Mouse (Mus musculus): ENCODE measurements around the gene Rnf181. TPM values are rescaled to one million over a fixed set of nuclear protein-coding genes. Genes with fewer than 3 reads are reported as not detected.

The Rnf181 gene
- polyA plus RNA-seq, 1 experiment from 2014 or later: 90.9 TPM

DNA sequence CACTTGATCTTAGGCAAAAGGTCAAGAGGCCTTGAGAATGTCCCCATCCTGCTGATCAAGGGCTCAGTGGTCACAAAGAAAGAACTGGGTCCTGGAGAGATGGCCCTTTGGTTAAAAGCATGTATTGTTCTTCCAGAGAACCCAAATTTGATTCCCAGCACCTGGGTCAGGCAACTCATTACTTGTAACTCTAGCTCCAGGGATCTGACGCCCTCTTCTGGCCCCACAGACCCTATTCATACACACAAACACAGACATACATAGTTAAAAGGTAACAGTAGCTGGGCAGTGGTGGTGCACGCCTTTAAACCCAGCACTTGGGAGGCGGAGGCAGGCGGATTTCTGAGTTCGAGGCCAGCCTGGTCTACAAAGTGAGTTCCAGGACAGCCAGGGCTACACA is 25.6 kb upstream of the Rnf181 start:
- Histone ChIP-seq H3K4me1 (peaks cover 30% of the 10 kb centered on the region), H3K9me3 (no peaks in the 10 kb centered on the region), H3K27me3 (no peaks in the 10 kb centered on the region), H3K36me3 (no peaks in the 10 kb centered on the region), H3K4me2 (replicated peaks) (no peak overlapping the region), H3K9ac (no peak overlapping the region), H3K4me3 (no peak overlapping the region), H3K27ac (no peak overlapping the region)
- WGBS: 94% methylated on average over 5 of the region's 5 CpGs
- ATAC-seq (ENCODE audit: low FRiP score, low read depth): no peak

DNA sequence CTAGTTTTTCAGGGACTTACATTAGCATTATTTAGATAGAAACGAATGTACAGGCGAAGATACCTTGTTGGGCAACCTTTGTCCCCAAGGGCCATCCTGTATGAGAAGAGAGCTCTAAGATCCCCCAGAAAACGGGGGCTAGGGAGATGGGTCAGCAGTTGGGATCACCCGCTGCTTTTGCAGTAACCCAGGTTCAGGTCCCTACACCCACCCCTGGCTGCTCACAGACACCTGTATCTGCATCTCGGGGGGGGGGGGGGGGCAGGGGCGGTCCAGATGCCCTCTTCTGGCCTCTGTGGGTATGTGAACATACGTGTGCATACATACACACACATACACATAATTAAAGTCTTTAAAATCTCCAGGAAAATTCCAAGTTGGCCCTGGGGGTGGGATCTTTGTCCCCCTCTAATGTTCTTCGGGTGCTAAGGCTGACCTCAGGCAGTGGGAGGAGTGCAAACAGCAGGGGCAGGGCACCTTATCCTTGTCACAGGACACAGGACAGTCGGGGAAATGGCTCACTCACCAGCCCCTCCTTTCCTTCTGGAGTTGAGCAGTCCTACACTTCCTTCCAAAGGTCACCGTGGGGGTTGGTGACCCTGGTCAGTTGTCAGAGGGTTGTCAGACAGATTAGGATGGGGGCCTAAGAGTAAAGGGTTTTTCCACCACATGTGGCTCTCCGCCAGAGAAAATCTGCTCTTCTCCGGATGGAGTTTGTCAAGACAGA is 24.2 kb upstream of the Rnf181 start:
- H3K9ac ChIP-seq: peak overlapping the region; percentile 77
- ATAC-seq (ENCODE audit: low FRiP score, low read depth): no peak
- WGBS: 21% methylated on average over 12 of the region's 12 CpGs
- H3K27ac ChIP-seq: peak overlapping the region; percentile 93
- H3K36me3 ChIP-seq: peaks cover 10% of the 10 kb centered on the region
- no peaks in the 10 kb centered on the region for H3K27me3 ChIP-seq
- H3K4me3 ChIP-seq: peak overlapping the region; percentile 54
- peaks cover 30% of the 10 kb centered on the region for H3K4me1 ChIP-seq
- H3K4me2 ChIP-seq (replicated peaks): peak overlapping the region; percentile 77
- no peaks in the 10 kb centered on the region for H3K9me3 ChIP-seq

GRCm38 (mm10) chr6:72389941-72390771 is 23.4 kb upstream of the Rnf181 start, which contains the start of gene Vamp8:
Gene Vamp8, minus strand, starts transcription at chr6:72390703.
- WGBS: under 1% methylated on average over 33 of the region's 33 CpGs
- ATAC-seq (ENCODE audit: low FRiP score, low read depth): peak; percentile 67

GRCm38 (mm10) chr6:72389471-72389940 is 22.8 kb upstream of the Rnf181 start:
- 0 out of 2 replicates have a peak, but pooled peaks have one; percentile 26 for ATAC-seq (ENCODE audit: low FRiP score, low read depth)
- 13% methylated on average over 13 of the region's 13 CpGs for WGBS

More at GRCm38 (mm10) chr6:72389941-72390771, 23.4 kb upstream of the Rnf181 start, which contains the start of gene Vamp8:
- Histone ChIP-seq H3K4me1 (peaks cover 30% of the 10 kb centered on the region), H3K27me3 (no peaks in the 10 kb centered on the region), H3K9me3 (no peaks in the 10 kb centered on the region), H3K9ac (peak within 1 kb of the TSS; percentile 77), H3K27ac (peak within 1 kb of the TSS; percentile 93), H3K4me2 (replicated peaks) (peak within 1 kb of the TSS; percentile 77), H3K36me3 (peaks cover 17% of the 10 kb centered on the region), H3K4me3 (peak within 1 kb of the TSS; percentile 54)

GRCm38 (mm10) chr6:72388791-72389329 is 22.1 kb upstream of the Rnf181 start:
- Histone ChIP-seq H3K27me3 (no peaks in the 10 kb centered on the region), H3K9ac (peak overlapping the region; percentile 77), H3K4me1 (peaks cover 30% of the 10 kb centered on the region), H3K36me3 (peaks cover 30% of the 10 kb centered on the region), H3K27ac (no peak overlapping the region; the same call in 1 of the 2 replicates), H3K4me2 (replicated peaks) (peak overlapping the region; percentile 77), H3K9me3 (no peaks in the 10 kb centered on the region), H3K4me3 (peak overlapping the region; percentile 54)
- 42% methylated on average over 6 of the region's 6 CpGs for WGBS
- ATAC-seq (ENCODE audit: low FRiP score, low read depth): no peak

More at GRCm38 (mm10) chr6:72389471-72389940, 22.8 kb upstream of the Rnf181 start:
- Histone ChIP-seq H3K4me3 (peak overlapping the region; percentile 54), H3K27ac (peak overlapping the region; percentile 93), H3K9ac (peak overlapping the region; percentile 77), H3K9me3 (no peaks in the 10 kb centered on the region), H3K4me2 (replicated peaks) (peak overlapping the region; percentile 77), H3K36me3 (peaks cover 24% of the 10 kb centered on the region), H3K27me3 (no peaks in the 10 kb centered on the region), H3K4me1 (peaks cover 30% of the 10 kb centered on the region)

- peaks cover 31% of the 10 kb centered on the region for H3K36me3 ChIP-seq
- H3K4me1 ChIP-seq: peaks cover 30% of the 10 kb centered on the region
- WGBS: 40% methylated on average over 10 of the region's 10 CpGs
- no peak overlapping the region for H3K27ac ChIP-seq
- no peaks in the 10 kb centered on the region for H3K9me3 ChIP-seq
- no peaks in the 10 kb centered on the region for H3K27me3 ChIP-seq
- H3K4me2 ChIP-seq (replicated peaks): peak overlapping the region; percentile 77
- ATAC-seq (ENCODE audit: low FRiP score, low read depth): no peak
- H3K4me3 ChIP-seq: peak overlapping the region; percentile 54; the same call in 1 of the 2 replicates
- no peak overlapping the region for H3K9ac ChIP-seq
Measured at GRCm38 (mm10) chr6:72388266-72388665, 21.5 kb upstream of the Rnf181 start.

DNA sequence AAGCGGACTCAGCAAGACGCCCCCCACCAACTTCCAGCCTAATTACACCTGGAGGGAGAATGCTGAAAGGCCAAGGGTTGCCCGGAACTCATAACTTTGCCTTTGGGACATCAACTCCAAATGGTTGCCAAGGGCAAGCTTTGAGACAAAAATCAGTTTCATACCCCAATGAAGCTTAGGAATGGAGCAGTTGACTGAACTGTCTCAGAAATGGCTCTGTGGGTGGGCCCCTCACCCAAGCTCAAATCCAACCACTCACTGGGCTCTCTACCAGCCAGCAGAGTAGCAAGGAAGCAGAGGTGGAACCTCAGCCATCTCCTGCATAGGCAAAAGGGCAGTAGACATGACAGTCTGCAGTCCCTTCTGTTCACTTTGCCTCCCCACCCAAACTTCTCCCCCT is 21.1 kb upstream of the Rnf181 start:
- Histone ChIP-seq H3K9me3 (no peaks in the 10 kb centered on the region), H3K36me3 (peaks cover 31% of the 10 kb centered on the region), H3K4me3 (no peak overlapping the region), H3K27ac (no peak overlapping the region), H3K27me3 (no peaks in the 10 kb centered on the region), H3K4me1 (peaks cover 30% of the 10 kb centered on the region), H3K4me2 (replicated peaks) (peak overlapping the region; percentile 77), H3K9ac (no peak overlapping the region)
- ATAC-seq (ENCODE audit: low FRiP score, low read depth): no peak
- 53% methylated on average over 3 of the region's 3 CpGs for WGBS

GRCm38 (mm10) chr6:72386561-72386960 is 19.8 kb upstream of the Rnf181 start:
- Histone ChIP-seq H3K27me3 (no peaks in the 10 kb centered on the region), H3K4me2 (replicated peaks) (no peak overlapping the region), H3K36me3 (peaks cover 31% of the 10 kb centered on the region), H3K4me1 (peaks cover 30% of the 10 kb centered on the region), H3K4me3 (no peak overlapping the region), H3K9me3 (no peaks in the 10 kb centered on the region), H3K9ac (no peak overlapping the region), H3K27ac (no peak overlapping the region)
- WGBS: 86% methylated on average over 2 of the region's 2 CpGs
- no peak for ATAC-seq (ENCODE audit: low FRiP score, low read depth)

DNA sequence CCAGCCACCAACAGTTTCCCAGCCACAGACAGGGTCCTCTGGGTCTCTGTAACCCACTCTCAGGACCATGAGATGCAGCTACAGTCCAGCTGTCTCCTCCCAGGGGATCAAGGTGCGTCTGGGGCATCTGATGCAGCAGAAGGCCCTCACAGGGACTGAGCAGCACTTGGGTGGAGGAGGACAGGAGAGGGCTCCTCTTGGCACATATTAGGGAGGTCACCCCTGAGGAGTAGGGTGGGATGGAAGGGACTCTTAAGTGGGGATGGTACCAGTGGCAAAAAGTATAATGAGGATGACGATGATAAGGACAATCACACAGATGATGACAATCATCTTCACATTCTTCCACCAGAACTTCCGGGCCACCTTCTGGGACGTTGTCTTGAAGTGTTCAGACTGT is 18.5 kb upstream of the Rnf181 start:
- no peak overlapping the region for H3K4me3 ChIP-seq
- H3K4me1 ChIP-seq: peaks cover 25% of the 10 kb centered on the region
- WGBS: 95% methylated on average over 4 of the region's 4 CpGs
- no peak overlapping the region for H3K27ac ChIP-seq
- peaks cover 1% of the 10 kb centered on the region; the same call in 1 of the 2 replicates for H3K27me3 ChIP-seq
- H3K4me2 ChIP-seq (replicated peaks): no peak overlapping the region
- ATAC-seq (ENCODE audit: low FRiP score, low read depth): no peak
- no peak overlapping the region for H3K9ac ChIP-seq
- no peaks in the 10 kb centered on the region for H3K9me3 ChIP-seq
- peaks cover 31% of the 10 kb centered on the region for H3K36me3 ChIP-seq

GRCm38 (mm10) chr6:72383952-72384351 is 17.2 kb upstream of the Rnf181 start:
- Histone ChIP-seq H3K27me3 (peaks cover 11% of the 10 kb centered on the region; the same call in 1 of the 2 replicates), H3K4me3 (no peak overlapping the region), H3K4me1 (peaks cover 25% of the 10 kb centered on the region), H3K9me3 (no peaks in the 10 kb centered on the region), H3K27ac (no peak overlapping the region), H3K4me2 (replicated peaks) (no peak overlapping the region), H3K9ac (no peak overlapping the region), H3K36me3 (peaks cover 31% of the 10 kb centered on the region)
- WGBS: 95% methylated on average over 7 of the region's 7 CpGs
- ATAC-seq (ENCODE audit: low FRiP score, low read depth): no peak

- WGBS: 83% methylated on average over 6 of the region's 6 CpGs
- H3K4me3 ChIP-seq: no peak overlapping the region
- peaks cover 18% of the 10 kb centered on the region for H3K4me1 ChIP-seq
- H3K4me2 ChIP-seq (replicated peaks): no peak overlapping the region
- H3K27me3 ChIP-seq: peaks cover 11% of the 10 kb centered on the region; the same call in 1 of the 2 replicates
- H3K27ac ChIP-seq: no peak overlapping the region
- no peak for ATAC-seq (ENCODE audit: low FRiP score, low read depth)
- H3K9me3 ChIP-seq: no peaks in the 10 kb centered on the region
- peaks cover 31% of the 10 kb centered on the region for H3K36me3 ChIP-seq
- H3K9ac ChIP-seq: no peak overlapping the region
Measured at GRCm38 (mm10) chr6:72383142-72383820, 16.5 kb upstream of the Rnf181 start.
